Mouse (Mus musculus): ENCODE results near the gene Pknox1.
"Not testable (repeated sequence)": the region's sequence is repeated elsewhere in the genome, so short reads cannot be mapped to it uniquely, and the experiment has no call there.

The Pknox1 gene

GRCm38 (mm10) chr17:31597957-31598356 is 33.4 kb downstream of the Pknox1 start:
- no peak for DNase-seq (ENCODE audit: low spot score in 2 of 2)

GRCm38 (mm10) chr17:31598593-31598992 is 34.1 kb downstream of the Pknox1 start:
- DNase-seq (ENCODE audit: low spot score in 2 of 2): no peak

DNA sequence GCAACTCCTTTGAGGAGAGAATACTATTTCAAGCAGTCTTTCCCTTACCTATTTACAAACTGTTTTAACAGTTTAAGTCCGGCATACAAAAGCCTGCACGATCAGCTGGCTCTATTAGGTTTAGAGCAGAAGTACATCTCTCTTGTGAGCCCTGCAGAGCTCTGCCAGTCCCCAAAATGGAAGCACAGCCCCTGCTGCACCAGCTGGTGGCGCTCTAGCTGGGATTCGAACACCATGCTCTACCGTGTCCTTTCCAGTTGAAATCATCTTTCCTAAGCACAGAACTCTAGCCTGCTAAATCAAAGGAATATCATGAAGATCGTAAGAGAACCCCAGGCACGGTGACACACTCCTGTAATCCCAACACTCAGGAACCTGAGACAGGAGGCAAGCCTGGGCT is 41.9 kb downstream of the Pknox1 start:
- DNase-seq (ENCODE audit: low spot score in 2 of 2): no peak

GRCm38 (mm10) chr17:31607256-31607951 is 42.9 kb downstream of the Pknox1 start:
- DNase-seq (ENCODE audit: low spot score in 2 of 2): no peak

GRCm38 (mm10) chr17:31609173-31609572 is 44.6 kb downstream of the Pknox1 start:
- DNase-seq (ENCODE audit: low spot score in 2 of 2): not testable (repeated sequence)

- no peak for DNase-seq (ENCODE audit: low spot score in 2 of 2)
Measured at GRCm38 (mm10) chr17:31609895-31610294, 45.4 kb downstream of the Pknox1 start.

DNA sequence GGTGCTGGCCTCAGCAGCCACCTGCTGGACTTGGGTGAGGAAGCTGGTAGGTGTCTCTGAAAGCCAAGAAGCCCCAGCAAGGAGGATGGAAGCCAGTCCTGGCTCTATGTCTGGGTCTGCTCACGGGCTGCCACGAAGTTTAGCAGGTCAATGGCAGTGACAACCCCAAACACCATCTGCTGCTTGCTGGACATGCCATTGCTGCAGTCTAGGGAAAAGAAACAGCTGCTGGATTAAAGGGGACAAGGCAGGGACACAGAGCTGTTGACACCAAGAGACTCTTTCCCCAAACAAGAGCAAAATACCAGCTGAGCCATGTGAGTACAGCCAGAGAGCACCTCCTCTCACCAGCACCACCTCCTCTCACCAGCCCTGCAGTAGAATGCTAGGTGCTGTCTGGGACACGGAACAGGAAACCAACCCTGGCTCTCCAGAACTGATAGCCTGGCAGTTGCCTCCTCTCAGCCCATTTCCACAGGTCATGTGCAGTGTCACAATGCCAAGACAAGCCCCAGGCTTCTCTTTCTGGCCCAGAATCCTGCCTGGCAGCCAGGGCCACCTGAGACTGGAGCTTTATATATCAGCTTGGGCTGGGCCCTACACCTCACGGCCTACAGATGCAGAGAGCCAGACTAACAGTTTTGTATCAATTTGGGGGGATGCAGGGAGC is 48.7 kb downstream of the Pknox1 start:
- no peak for DNase-seq (ENCODE audit: low spot score in 2 of 2)

- no peak for DNase-seq (ENCODE audit: low spot score in 2 of 2)
Measured at GRCm38 (mm10) chr17:31623101-31623500, 58.6 kb downstream of the Pknox1 start.

DNA sequence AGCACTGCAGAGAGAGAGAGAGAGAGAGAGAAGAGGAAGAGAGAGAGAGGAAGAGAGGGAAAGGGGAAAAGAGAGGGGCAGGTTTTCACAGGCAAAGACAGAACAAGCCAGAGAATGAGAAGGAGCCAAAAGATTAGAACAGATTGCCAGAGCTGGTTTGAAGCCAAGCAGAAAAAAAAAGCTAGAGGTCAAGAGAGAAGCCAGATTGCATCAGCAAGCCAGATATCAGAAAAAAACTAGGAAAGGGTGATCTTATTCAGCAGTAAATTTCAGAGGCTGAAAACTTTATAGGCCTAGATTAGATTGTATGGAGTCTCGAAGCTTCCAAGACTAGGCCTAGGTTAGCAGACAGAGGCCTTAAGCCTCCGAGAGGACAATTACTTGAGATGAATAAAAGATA is 63.4 kb downstream of the Pknox1 start:
- DNase-seq (ENCODE audit: low spot score in 2 of 2): no peak

DNA sequence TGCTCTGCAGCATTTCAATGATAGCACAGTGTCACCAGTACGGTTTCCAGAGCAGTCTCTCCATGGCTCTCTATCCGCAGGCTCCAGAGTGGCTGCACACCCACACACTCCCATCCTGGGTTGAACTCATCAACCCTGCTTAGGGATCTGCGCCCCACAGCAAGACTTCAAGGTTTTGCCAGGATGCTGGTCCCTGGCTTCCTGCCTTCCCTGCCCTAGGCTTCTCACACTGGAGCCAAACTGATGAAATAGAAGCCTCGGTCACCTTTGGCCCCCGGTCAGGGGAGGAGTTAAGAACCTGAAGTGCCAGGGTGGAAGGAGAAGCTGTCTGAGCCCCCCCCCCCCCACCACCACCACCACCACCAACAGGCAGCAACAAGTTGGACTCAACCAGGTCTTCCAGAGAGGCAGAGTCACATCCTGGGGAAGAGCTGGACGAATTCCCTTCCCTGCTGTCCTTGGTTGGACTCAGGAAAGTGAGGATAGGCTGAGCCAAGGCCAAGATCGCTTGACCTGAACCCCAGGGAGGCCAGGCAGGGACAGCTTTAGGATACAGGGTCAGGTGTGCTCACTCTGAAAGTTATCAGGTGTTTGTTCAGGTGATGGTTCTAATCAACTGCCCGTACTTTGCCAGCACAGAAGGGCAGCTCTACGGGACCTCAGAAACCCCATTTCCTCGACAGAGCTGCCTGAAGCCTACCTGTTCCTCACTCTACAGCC is 66.7 kb downstream of the Pknox1 start:
- DNase-seq (ENCODE audit: low spot score in 2 of 2): no peak

GRCm38 (mm10) chr17:31633007-31633406 is 68.5 kb downstream of the Pknox1 start:
- DNase-seq (ENCODE audit: low spot score in 2 of 2): no peak

- DNase-seq (ENCODE audit: low spot score in 2 of 2): no peak
Measured at GRCm38 (mm10) chr17:31634896-31635295, 70.4 kb downstream of the Pknox1 start.

DNA sequence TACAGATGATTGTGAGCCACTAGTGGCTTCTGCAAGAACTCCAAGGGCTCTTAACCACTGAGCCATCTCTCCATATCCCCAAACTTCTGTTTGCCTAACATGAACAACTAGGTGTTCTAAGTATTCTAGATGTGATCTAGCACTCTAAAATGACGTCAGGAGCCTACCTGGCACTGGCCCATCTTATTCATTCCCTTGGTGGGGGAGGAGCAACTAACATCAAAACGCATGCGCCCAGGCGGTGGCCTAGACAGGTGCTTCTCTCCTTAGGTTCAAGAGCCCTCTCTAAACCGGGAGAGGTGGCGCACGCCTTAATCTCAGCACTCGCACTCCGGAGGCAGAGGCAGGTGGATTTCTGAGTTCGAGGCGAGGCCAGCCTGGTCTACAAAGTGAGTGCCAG is 71.2 kb downstream of the Pknox1 start:
- DNase-seq (ENCODE audit: low spot score in 2 of 2): no peak

DNA sequence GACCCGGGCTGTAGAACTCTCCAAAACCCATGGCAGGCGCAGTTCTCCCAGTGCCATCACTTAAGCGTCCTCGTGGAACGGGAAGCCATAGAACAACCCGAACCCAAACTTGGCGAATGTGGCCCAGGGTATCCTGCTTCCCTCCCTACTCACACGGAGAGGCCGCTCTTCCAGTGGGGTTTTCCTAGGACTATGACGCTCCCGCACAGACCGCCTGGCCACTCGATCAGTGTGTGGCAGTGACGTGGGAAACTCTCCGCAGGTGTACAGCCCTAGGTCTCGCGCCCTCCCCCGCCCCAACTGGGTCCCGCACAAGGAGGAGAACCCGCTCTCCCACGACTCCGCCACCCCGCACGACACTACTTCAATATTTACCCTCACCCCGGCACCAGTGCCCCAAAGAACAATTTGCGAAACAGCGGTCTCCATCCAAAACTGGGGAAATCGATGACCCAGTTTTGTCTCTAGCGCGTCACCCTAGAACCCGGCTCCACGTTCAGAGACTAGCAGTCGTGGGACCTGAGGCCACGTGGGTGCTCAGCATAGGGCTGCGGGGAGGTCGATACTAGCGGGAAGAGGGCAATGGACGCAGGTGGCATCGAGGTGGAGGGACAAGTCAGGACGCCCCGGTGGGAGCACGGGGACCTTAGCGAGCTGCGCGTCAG is 71.9 kb downstream of the Pknox1 start:
- DNase-seq (ENCODE audit: low spot score in 2 of 2): no peak

DNA sequence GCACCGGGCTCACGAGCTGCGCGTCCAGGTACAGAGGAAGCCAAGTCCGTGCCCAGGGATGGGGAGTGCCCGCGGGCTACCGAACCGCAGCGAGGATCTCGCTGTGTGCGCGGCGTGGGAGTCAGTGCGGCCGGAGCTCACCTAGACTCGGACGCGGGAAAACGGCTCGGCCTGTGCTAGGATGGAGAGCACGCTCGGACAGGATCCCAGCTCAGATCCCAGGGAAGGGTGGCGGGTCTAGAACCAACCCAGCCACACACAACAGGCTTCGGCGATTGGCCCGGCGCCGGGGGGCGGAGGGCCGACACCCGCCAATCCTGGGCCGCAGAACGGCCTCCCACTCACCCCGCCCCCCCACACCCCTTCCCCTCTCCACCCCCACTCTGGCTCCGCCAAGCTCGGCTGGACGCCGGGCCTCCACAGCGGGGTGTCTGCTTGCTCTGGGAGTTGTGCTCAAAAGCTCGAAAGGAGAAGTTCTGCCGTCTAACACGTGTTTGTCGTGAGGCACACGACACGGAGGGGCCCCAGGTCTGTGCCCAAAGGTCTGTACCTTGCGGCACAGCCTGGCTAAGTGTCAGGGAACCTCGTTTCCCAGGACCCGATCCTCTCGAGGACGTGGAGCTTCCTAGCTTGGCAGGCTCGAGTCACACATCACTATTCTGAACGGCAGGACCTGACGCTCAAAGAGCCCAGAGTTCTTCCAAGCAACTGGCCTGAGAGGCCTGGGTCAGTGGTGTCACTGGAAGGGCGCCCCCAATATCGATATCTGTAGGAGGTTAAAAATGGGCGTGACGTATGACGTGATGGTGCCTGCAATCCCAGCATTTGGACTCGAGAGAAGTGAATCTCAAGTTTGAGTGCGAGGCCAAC is 72.6 kb downstream of the Pknox1 start, which contains the start of gene Cbs:
Cbs (minus strand) TSS at position 297 of the 870 bp plus-strand sequence.
- peak; percentile 39 to 60 for DNase-seq (ENCODE audit: low spot score in 2 of 2)

- peak; percentile 64 to 66 for DNase-seq (ENCODE audit: low spot score in 2 of 2)
Measured at GRCm38 (mm10) chr17:31637866-31638570, 73.5 kb downstream of the Pknox1 start.

- no peak for DNase-seq (ENCODE audit: low spot score in 2 of 2)
Measured at GRCm38 (mm10) chr17:31639651-31640050, 75.1 kb downstream of the Pknox1 start.

- no peak for DNase-seq (ENCODE audit: low spot score in 2 of 2)
Measured at GRCm38 (mm10) chr17:31642331-31642730, 77.8 kb downstream of the Pknox1 start.

DNA sequence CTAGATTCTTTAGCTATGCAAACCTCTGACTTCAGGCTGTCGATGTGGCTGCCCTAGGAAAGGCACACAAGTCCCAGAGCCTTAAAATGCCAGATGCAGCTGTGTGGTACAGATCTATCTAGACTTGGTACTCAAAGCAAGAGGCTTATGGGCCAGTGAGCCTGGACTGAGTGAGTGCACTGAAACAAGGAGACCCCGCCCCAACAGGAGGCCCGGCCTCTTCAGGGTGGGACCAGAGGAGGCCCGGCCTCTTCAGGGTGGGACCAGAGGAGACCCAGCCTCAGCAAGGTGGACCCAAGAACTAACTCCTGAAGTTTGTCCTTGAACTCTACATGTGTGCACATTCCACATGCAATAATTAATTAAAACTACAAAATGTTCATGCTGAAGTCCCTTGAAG is 78.4 kb downstream of the Pknox1 start:
- no peak for DNase-seq (ENCODE audit: low spot score in 2 of 2)

- DNase-seq (ENCODE audit: low spot score in 2 of 2): no peak
Measured at GRCm38 (mm10) chr17:31646199-31647002, 81.9 kb downstream of the Pknox1 start.

Measured in right cerebral cortex, adult 2 months (tissue).